Mouse (Mus musculus) MEL-GATA-1-ER (cell line): ENCODE measurements around the gene Zfp595.
"Not testable (repeated sequence)": the region's sequence is repeated elsewhere in the genome, so short reads cannot be mapped to it uniquely, and the experiment has no call there.

ENCODE experiments used
- DNase-seq: peaks from one replicate; pipeline ENCODE4 v3.0.0-alpha.2; 2012; ENCODE audit warnings: low read depth; ENCODE audit errors: extremely low read depth

Zfp595 gene

GRCm38 (mm10) chr13:67332019-67332724 is at the start of gene Zfp595:
Zfp595 (minus strand) TSS chr13:67332570.
- no peak for DNase-seq

- DNase-seq = not testable (repeated sequence)
Measured at GRCm38 (mm10) chr13:67376255-67376654, 43.9 kb upstream of the Zfp595 start.

GRCm38 (mm10) chr13:67375050-67375911 is 42.9 kb upstream of the Zfp595 start, which contains the start of the genes Gm28041 and Zfp456:
Gm28041 (minus strand) TSS chr13:67375733.
Zfp456 (minus strand) TSS chr13:67375810.
- DNase-seq = peak; percentile 76

GRCm38 (mm10) chr13:67360131-67360744 is 27.9 kb upstream of the Zfp595 start, which contains the start of the genes Gm28044 and Zfp953:
Gm28044 (minus strand) TSS chr13:67360536.
Zfp953 (minus strand) TSS chr13:67360605.
- DNase-seq = peak; percentile 86

GRCm38 (mm10) chr13:67351854-67352253 is 19.5 kb upstream of the Zfp595 start:
- DNase-seq = no peak

GRCm38 (mm10) chr13:67343422-67343821 is 11.1 kb upstream of the Zfp595 start:
- DNase-seq = no peak

GRCm38 (mm10) chr13:67332877-67333276 is 507 bp upstream of the Zfp595 start:
- DNase-seq = no peak

GRCm38 (mm10) chr13:67306718-67307117 is 25.7 kb downstream of the Zfp595 start:
- DNase-seq = no peak

- peak; percentile 80 for DNase-seq
Measured at GRCm38 (mm10) chr13:67305822-67306672, 26.3 kb downstream of the Zfp595 start, which contains the start of gene Zfp457. Zfp457 (minus strand) TSS chr13:67306485.

GRCm38 (mm10) chr13:67278314-67278713 is 54.1 kb downstream of the Zfp595 start, which contains the start of gene Zfp458:
Zfp458 (minus strand) TSS chr13:67278466.
- no peak for DNase-seq

GRCm38 (mm10) chr13:67269383-67270065 is 62.8 kb downstream of the Zfp595 start:
- not testable (repeated sequence) for DNase-seq

GRCm38 (mm10) chr13:67268568-67269369 is 63.6 kb downstream of the Zfp595 start:
- DNase-seq = peak; percentile 83
